Mouse (Mus musculus) myocyte (in vitro differentiated cells): ENCODE results near the gene Garnl3.

ENCODE experiments used
- CEBPB ChIP-seq: IDR thresholded peaks from 2 replicates; pipeline ENCODE4 v1.6.1; 2011; ENCODE audit warnings: mild to moderate bottlenecking, moderate library complexity; ENCODE audit not compliant: poor library complexity, insufficient read depth, severe bottlenecking
- E2F4 ChIP-seq: IDR thresholded peaks from one replicate; pipeline ENCODE4 v1.6.1; 2011; ENCODE audit warnings: mild to moderate bottlenecking, control low read depth, moderate library complexity; ENCODE audit not compliant: insufficient read depth
- MAX ChIP-seq: IDR thresholded peaks from one replicate; pipeline ENCODE4 v1.6.1; 2011; ENCODE audit warnings: low read depth, mild to moderate bottlenecking, control low read depth
- MYOD1 ChIP-seq, 3 experiments: IDR thresholded peaks; one replicate each; pipeline ENCODE4 v1.6.1; 2011; ENCODE audit warnings: control low read depth in 2 of 3, low read depth in 2 of 3, mild to moderate bottlenecking in 2 of 3, moderate library complexity in 1 of 3; ENCODE audit not compliant: insufficient read length in 2 of 3, control insufficient read depth in 1 of 3
- MYOG ChIP-seq, 3 experiments: IDR thresholded peaks; one replicate each; pipeline ENCODE4 v1.6.1; 2011; ENCODE audit warnings: control low read depth in 2 of 3, low read depth in 2 of 3, mild to moderate bottlenecking in 2 of 3; ENCODE audit not compliant: insufficient read length in 2 of 3, control insufficient read depth in 1 of 3, insufficient read depth in 1 of 3
- POLR2A ChIP-seq: IDR thresholded peaks from one replicate; pipeline ENCODE4 v1.6.1; 2011; ENCODE audit warnings: low read depth, mild to moderate bottlenecking, control low read depth, moderate library complexity; ENCODE audit not compliant: insufficient read length
- POLR2AphosphoS2 ChIP-seq: IDR thresholded peaks from one replicate; pipeline ENCODE4 v1.6.1; 2011; ENCODE audit warnings: low read depth, control low read depth; ENCODE audit not compliant: insufficient read length
- SRF ChIP-seq: IDR thresholded peaks from one replicate; pipeline ENCODE4 v1.6.1; 2011; ENCODE audit warnings: low read depth; ENCODE audit not compliant: control insufficient read depth, insufficient read length
- TCF12 ChIP-seq: IDR thresholded peaks from one replicate; pipeline ENCODE4 v1.6.1; 2011; ENCODE audit warnings: mild to moderate bottlenecking, control low read depth; ENCODE audit not compliant: poor library complexity, insufficient read depth, severe bottlenecking
- TCF3 ChIP-seq: IDR thresholded peaks from one replicate; pipeline ENCODE4 v1.6.1; 2011; ENCODE audit warnings: low read depth, control low read depth; ENCODE audit not compliant: insufficient read length
- USF1 ChIP-seq: IDR thresholded peaks from one replicate; pipeline ENCODE4 v1.6.1; 2011; ENCODE audit warnings: low read depth, mild to moderate bottlenecking, control low read depth, moderate library complexity

- TF ChIP-seq USF1 (no peak), MYOD1 (IDR thresholded peaks at IDR 0.05; ENCODE audit: control insufficient read depth in 1 of 3, insufficient read length in 2 of 3, low read depth in 2 of 3) (no peak), POLR2A (peak; percentile 53), MAX (no peak), TCF12 (no peak), SRF (peak; percentile 43), TCF3 (no peak), CEBPB (no peak), MYOG (IDR thresholded peaks at IDR 0.05; ENCODE audit: control insufficient read depth in 1 of 3, insufficient read depth in 1 of 3, insufficient read length in 2 of 3, low read depth in 2 of 3) (no peak), E2F4 (no peak), POLR2AphosphoS2 (no peak)
Measured at GRCm38 (mm10) chr2:33130526-33131483, 649 bp downstream of the Garnl3 start.
